Mouse (Mus musculus) v-Abl transformed pro-B cells (cell line): Measurements from ENCODE around the gene Dll1.

Source experiments
- in situ Hi-C, 2 experiments: fragments of 400-800 bp; cut with MboI; formaldehyde crosslinking; loops; one replicate each; pipeline ENCODE4 v1.15.1; 2025; ENCODE audit not compliant: unreplicated experiment in 2 of 2

Dll1 gene

DNA sequence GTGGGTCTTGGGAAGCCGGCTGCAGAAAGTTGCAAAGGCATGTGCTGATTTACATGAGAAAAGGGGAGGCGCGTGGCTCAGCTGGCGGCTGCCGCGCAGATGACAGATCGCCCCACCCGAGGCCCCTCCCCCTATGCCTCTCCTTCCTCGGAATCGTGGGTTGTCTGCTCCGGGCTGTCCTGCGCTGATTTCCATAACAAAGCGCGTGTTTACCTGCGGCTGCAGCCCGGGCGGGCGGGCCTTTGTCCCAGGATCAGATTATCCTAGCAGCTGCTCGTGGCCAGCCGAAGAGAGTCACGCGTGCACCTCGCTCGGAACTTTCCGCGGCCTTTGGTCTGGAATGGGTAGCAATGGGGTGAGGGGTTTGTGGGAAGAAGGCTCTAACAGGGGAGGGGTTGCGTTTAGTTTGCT is 4.0 kb upstream of the Dll1 start:
- in situ Hi-C loops: loop anchor here in 1 of 2 experiments (25.0 kb wide), 1 partner anchor 443 kb away; the partner anchor contains the start of genes 1600012H06Rik and Wdr27

DNA sequence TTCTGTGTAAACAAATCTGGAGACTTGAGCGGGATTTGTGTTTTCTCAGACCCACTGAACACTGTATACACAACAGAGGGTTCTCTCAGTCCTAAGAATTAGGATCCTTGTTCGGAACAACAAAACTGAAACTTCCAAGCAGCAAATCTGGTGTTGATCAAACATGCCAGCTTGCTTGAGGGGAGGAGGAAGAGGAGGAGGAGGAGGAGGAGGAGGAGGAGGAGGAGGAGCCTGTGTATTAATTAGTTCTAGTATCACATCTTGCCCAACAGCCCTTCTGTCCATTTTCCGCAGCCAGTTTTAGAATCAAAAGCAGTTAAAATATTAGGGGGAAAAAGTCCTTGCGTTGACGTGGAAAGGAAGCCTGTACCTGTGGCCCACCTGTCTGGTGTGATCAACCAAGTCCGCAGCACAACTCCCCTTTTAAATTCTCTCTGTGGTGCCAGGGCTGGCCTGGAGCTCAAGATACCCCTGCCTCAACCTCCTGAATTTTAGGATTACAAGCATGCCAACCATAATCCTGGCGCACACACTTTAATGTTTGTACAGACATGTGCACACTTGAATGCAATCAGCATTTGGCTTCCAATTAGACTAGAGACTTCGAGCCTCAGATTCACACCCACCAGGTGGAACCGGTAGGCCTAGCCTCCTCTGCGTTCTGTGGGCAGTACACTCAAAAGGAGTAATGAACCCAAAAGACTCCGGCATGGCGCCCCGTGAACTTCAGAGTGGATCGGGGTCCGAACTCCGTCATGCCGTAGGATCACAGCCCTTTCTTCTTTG is 3.3 kb upstream of the Dll1 start:
- in situ Hi-C loops: loop anchor here in 1 of 2 experiments (25.0 kb wide), 1 partner anchor 443 kb away; the partner anchor contains the start of genes 1600012H06Rik and Wdr27

GRCm38 (mm10) chr17:15378413-15379109 is 1.9 kb upstream of the Dll1 start:
- in situ Hi-C loops: loop anchor here in 1 of 2 experiments (25.0 kb wide), 1 partner anchor 441 kb away; the partner anchor contains the start of genes 1600012H06Rik and Wdr27

GRCm38 (mm10) chr17:15377901-15378300 is 1.2 kb upstream of the Dll1 start:
- in situ Hi-C loops: loop anchor here in 1 of 2 experiments (25.0 kb wide), 1 partner anchor 441 kb away; the partner anchor contains the start of genes 1600012H06Rik and Wdr27

DNA sequence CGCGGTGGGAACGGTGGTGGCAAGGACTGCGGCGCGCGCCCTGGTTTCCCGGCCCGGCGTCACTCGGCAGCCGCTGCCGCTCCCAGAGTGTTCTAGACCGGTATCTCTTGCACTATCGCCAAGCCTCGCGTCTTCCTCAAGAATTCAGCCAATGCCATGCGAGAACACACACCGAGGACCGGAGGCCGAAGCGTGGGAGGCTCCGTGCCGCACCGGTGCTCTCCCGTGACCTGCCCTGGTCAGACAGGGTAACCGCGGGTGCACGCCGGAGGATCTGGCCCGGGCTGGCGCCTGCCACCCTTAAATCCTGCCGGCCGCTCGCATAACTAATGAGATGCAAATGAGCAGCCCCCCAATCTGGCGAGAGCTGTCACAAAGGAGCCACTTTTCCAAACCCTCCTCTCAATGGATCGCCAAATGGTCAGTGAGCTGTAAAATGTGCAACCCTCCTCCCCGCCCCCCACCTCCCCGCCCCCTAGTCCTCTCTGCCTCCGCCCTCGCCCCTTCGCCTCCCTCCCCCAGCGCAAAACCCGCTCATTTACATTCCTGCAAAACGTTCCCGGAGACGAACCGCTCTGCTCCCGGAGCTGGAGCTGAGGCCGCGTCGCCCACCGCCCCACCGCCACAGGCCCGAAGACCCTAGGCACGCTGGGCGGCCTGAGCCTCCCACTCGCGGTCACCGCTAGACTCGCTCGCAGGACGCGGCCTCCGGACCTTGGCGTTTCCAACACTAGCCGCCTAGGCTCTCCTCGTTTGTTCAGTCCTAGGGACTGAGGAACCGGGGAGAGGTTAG is 775 bp downstream of the Dll1 start:
- in situ Hi-C loops: loop anchor here in 1 of 2 experiments (25.0 kb wide), 1 partner anchor 439 kb away; the partner anchor contains the start of genes 1600012H06Rik and Wdr27

DNA sequence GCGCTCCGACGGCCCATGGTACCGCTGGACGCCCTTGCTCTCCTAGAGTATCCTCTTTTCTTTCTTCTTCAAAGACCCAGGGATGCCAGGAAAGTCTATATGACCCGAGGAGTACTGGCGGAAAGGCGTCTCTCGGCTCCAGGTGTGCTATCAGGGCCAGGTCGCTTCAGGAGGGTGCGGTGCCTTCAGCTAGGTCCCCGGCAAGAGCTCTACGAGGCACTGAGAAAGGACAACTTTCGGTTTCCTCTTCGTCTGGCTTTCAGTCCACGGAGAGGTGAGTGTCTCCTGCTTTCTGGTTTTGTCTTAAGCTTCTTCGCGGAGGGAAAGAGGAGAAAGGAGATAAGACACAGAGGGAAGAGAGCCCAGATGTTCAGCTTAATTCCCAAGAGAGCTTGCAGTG is 1.4 kb downstream of the Dll1 start:
- in situ Hi-C loops: loop anchor here in 1 of 2 experiments (25.0 kb wide), 1 partner anchor 438 kb away; the partner anchor contains the start of genes 1600012H06Rik and Wdr27

DNA sequence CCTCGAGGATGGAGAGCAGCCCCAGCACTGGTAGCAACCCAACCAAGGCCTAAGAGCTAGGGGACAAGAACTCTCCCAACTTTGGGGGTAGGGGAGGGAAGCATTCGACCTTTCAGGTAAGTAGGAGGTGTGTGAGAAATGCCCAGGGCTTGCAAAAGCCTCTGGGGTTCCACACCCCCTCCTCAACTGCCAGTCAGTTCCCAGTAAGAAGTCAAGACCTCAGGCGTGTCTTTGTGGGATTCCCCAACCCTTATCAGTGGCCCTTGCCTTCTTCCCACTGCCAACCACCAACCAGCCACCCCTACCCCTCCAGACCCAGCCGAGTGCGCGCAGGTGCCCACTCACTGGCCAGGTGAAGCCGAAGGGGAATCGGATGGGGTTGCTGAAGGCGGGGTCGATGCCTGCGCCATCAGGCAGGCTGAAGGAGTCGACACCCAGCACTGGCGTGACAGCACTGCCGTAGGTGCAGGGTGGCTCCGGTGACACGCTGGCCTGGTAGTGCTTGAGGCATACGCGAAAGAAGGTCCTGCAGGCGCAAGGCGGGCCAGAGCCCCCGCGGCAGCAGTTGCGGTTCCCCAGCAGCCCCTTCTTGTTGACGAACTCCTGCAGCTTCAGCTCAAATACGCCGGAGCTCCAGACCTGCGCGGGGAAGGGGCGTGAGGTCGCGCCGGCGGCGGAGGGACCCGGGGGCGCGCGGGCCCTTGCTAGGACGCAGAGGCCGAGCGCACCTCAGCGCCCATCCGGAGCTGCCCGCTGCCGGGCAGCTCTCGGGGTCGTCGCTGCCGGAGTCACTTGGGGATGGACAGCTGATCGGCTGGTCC is 2.1 kb downstream of the Dll1 start:
- in situ Hi-C loops: loop anchor here in 1 of 2 experiments (25.0 kb wide), 1 partner anchor 437 kb away; the partner anchor contains the start of genes 1600012H06Rik and Wdr27

DNA sequence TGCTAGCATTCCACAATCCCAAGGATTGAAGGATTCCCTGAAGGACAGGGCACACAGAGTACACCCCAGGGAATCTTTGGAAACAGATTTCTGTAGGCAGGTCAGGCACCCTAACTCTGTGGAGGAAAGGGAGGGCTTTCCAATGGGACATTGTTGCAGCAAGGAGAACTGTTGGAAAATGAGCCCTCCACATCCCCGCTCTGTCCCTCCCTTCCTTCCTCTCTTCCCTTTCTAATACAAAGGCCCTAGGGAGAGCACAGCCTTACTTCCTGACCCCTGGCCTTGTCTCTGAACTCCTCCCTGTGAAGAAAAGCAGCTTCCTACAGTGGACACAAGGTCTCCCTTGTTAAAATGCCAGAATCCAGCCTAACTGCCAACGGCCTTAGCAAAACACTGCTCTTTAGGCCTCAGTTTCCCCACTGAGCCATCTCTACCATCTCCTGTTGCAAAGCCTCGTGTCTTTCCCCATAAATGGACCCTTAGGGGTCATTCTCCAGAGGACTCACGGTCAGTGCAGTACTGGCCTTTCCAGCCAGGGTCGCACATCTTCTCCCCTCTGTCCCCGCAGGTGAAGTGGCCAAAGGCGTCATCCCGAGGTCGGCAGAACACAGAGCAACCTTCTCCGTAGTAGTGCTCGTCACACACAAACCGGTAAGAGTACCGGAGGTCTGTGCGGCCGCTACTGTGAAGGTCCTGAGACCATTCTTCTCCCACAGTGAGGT is 3.6 kb downstream of the Dll1 start:
- in situ Hi-C loops: no loop called here

GRCm38 (mm10) chr17:15371967-15372835 is 4.5 kb downstream of the Dll1 start:
- in situ Hi-C loops: no loop called here

- in situ Hi-C loops: no loop called here
Observed at GRCm38 (mm10) chr17:15370401-15370800, 6.3 kb downstream of the Dll1 start.

DNA sequence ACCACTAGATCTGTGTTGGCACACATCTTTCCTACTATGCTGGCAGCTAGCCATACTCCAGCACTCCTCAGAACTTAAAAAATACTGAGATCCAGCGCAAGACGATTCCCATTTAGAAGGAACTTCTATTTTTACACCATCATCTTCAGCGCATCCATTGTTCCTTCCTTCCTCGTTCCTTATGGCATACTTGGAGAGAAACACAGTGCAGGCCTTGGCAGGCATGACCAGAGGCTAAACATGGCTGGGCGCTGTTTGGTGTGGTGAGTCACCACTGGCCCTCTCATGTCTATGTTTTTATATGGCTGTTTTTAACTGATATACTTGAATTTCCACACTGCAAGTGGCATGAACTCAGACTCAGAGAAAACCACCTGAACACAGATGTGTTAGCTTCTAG is 11.0 kb downstream of the Dll1 start:
- in situ Hi-C loops: no loop called here

DNA sequence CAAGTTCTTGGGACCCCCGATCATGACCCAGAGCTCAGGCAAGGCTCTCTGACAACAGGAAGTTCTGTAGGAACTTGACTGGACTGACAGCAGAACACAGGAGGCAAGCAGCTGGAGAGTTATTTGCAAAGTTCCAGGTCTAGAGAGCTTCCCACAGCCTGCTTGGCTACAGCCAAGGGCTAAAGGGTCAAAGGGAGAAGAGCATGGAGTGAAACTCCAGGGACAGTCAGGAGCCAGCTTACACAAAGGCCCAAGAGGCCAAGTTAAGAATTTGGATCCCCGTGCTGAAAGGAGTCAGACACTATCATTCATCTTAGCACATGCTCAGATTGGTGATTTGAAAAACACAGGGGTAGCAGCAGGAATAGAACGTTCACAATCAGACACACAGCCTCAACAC is 13.0 kb downstream of the Dll1 start:
- in situ Hi-C loops: no loop called here

GRCm38 (mm10) chr17:15357071-15357470 is 19.6 kb downstream of the Dll1 start:
- in situ Hi-C loops: no loop called here

- in situ Hi-C loops: no loop called here
Observed at GRCm38 (mm10) chr17:15356526-15356925, 20.1 kb downstream of the Dll1 start.

GRCm38 (mm10) chr17:15355072-15355471 is 21.6 kb downstream of the Dll1 start:
- in situ Hi-C loops: no loop called here

- in situ Hi-C loops: no loop called here
Observed at GRCm38 (mm10) chr17:15354006-15354405, 22.7 kb downstream of the Dll1 start.

GRCm38 (mm10) chr17:15352869-15353610 is 23.6 kb downstream of the Dll1 start:
- in situ Hi-C loops: no loop called here
